28 mouse cellular contexts compared by ENCODE assay signal in genomic region chr5:123146357-123146756, GRCm38 (mm10). TPM values are rescaled to one million over a fixed set of nuclear protein-coding genes. Genes with fewer than 3 reads are reported as not detected.
A peak's percentile ranks its signal among the peaks of the same experiment; 100 is the strongest.
DNase-seq lines count a peak whose midpoint lies in the region; ATAC-seq and TF ChIP-seq lines count a peak whose summit lies in the region.
"Had no signal": no experiment of that assay in that cellular context is flagged by ENCODE, and none has a peak within 500 bp of the region (broad histone marks: within the 10 kb centered on the region; RNA-seq: fewer than 3 reads in every experiment).

No protein-coding gene starts in this region.

- no peak overlapping the region for H3K27ac ChIP-seq in embryonic facial prominence, embryonic 13.5 days
- H3K27ac ChIP-seq in embryonic facial prominence, embryonic 10.5 days (replicated peaks) = no peak overlapping the region
- no peak overlapping the region for H3K27ac ChIP-seq in hindbrain, embryonic 13.5 days
- H3K27ac ChIP-seq in hindbrain, postnatal 0 days = no peak overlapping the region
- H3K27ac ChIP-seq in midbrain, embryonic 13.5 days = no peak overlapping the region
- no peak overlapping the region for H3K27ac ChIP-seq in midbrain, embryonic 16.5 days (ENCODE audit: low read length)
- H3K27ac ChIP-seq in limb, embryonic 10.5 days = no peak overlapping the region
- H3K27ac ChIP-seq: heart, adult 2 months had no signal

- H3K9ac ChIP-seq in embryonic facial prominence, embryonic 13.5 days = peak overlapping the region; percentile 100
- H3K9ac ChIP-seq in hindbrain, embryonic 13.5 days = peak overlapping the region; percentile 19; the same call in 1 of the 2 replicates
- H3K9ac ChIP-seq in hindbrain, postnatal 0 days (replicated peaks; ENCODE audit: low read length) = no peak overlapping the region
- 0 out of 2 replicates have a peak overlapping the region, but pooled peaks have one; percentile 100 for H3K9ac ChIP-seq in midbrain, embryonic 13.5 days (replicated peaks)
- no peak overlapping the region for H3K9ac ChIP-seq in midbrain, embryonic 16.5 days (ENCODE audit: low read depth, low read length)
- H3K9ac ChIP-seq: lung, embryonic 14.5 days had no signal

- ATAC-seq in embryonic facial prominence, embryonic 13.5 days (ENCODE audit: insufficient number of reproducible peaks, insufficient read depth, low FRiP score, low TSS enrichment, low read depth) = no peak
- no peak for ATAC-seq in hindbrain, embryonic 13.5 days (ENCODE audit: low FRiP score)
- ATAC-seq in hindbrain, postnatal 0 days = no peak
- no peak for ATAC-seq in midbrain, embryonic 13.5 days
- ATAC-seq in midbrain, embryonic 16.5 days = no peak
- ATAC-seq: activated CD4-positive, CD25-positive, alpha-beta regulatory T cell, adult 4 months; CD4-positive, CD25-positive, alpha-beta regulatory T cell, adult 4 months; forebrain, embryonic 14.5 days had no signal

- TF ChIP-seq CTCF in hindbrain, postnatal 0 days (IDR thresholded peaks at IDR 0.05; ENCODE audit: low read depth) = no peak

- H3K4me1 ChIP-seq in embryonic facial prominence, embryonic 13.5 days = peaks cover 66% of the 10 kb centered on the region
- H3K4me1 ChIP-seq in embryonic facial prominence, embryonic 10.5 days = peaks cover 80% of the 10 kb centered on the region
- H3K4me1 ChIP-seq in hindbrain, embryonic 13.5 days (replicated peaks) = peaks cover 82% of the 10 kb centered on the region
- H3K4me1 ChIP-seq in hindbrain, postnatal 0 days (ENCODE audit: insufficient read depth, low read length) = peaks cover 27% of the 10 kb centered on the region
- H3K4me1 ChIP-seq in midbrain, embryonic 13.5 days (replicated peaks) = peaks cover 76% of the 10 kb centered on the region
- H3K4me1 ChIP-seq in midbrain, embryonic 16.5 days (ENCODE audit: control insufficient read depth, insufficient read depth, low read length) = peaks cover 59% of the 10 kb centered on the region
- peaks cover 71% of the 10 kb centered on the region for H3K4me1 ChIP-seq in limb, embryonic 10.5 days

- peak overlapping the region; percentile 99; the same call in 1 of the 2 replicates for H3K4me2 ChIP-seq in embryonic facial prominence, embryonic 13.5 days
- peak overlapping the region; percentile 100; the same call in 1 of the 2 replicates for H3K4me2 ChIP-seq in hindbrain, embryonic 13.5 days
- H3K4me2 ChIP-seq in hindbrain, postnatal 0 days (ENCODE audit: low read depth, low read length) = no peak overlapping the region
- H3K4me2 ChIP-seq in midbrain, embryonic 13.5 days (replicated peaks) = peak overlapping the region; percentile 100; the same call in 1 of the 2 replicates
- no peak overlapping the region for H3K4me2 ChIP-seq in midbrain, embryonic 16.5 days (ENCODE audit: low read length)

- H3K9me3 ChIP-seq in embryonic facial prominence, embryonic 13.5 days = no peaks in the 10 kb centered on the region
- no peaks in the 10 kb centered on the region for H3K9me3 ChIP-seq in embryonic facial prominence, embryonic 10.5 days
- H3K9me3 ChIP-seq in hindbrain, embryonic 13.5 days = no peaks in the 10 kb centered on the region
- no peaks in the 10 kb centered on the region for H3K9me3 ChIP-seq in hindbrain, postnatal 0 days (ENCODE audit: low read length)
- no peaks in the 10 kb centered on the region for H3K9me3 ChIP-seq in midbrain, embryonic 13.5 days
- no peaks in the 10 kb centered on the region for H3K9me3 ChIP-seq in midbrain, embryonic 16.5 days (replicated peaks; ENCODE audit: control insufficient read depth, low read length, poor library complexity, severe bottlenecking)
- no peaks in the 10 kb centered on the region for H3K9me3 ChIP-seq in limb, embryonic 10.5 days (replicated peaks)

- DNase-seq in embryonic facial prominence, embryonic 10.5 days (ENCODE audit: low spot score) = no peak
- no peak for DNase-seq in hindbrain, postnatal 0 days (ENCODE audit: low spot score)
- DNase-seq in limb, embryonic 10.5 days (ENCODE audit: low spot score) = no peak
- DNase-seq in right cerebral cortex, adult 2 months (ENCODE audit: low spot score in 2 of 2) = no peak
- DNase-seq: adrenal gland, postnatal 10 days; cerebellum, adult 9-11 months; embryo, embryonic 11 days; gastrocnemius, postnatal 14 days; heart, adult 2 months; heart, postnatal 10 days; kidney, adult 11 months; lung, embryonic 14.5 days; lung, postnatal 36 days; right cerebral cortex, postnatal 14 days; spleen, adult 18-20 months; thymus, postnatal 25 days had no signal

- no peaks in the 10 kb centered on the region for H3K27me3 ChIP-seq in embryonic facial prominence, embryonic 13.5 days
- H3K27me3 ChIP-seq in embryonic facial prominence, embryonic 10.5 days (replicated peaks; ENCODE audit: low read depth, poor library complexity, severe bottlenecking) = no peaks in the 10 kb centered on the region
- H3K27me3 ChIP-seq in hindbrain, embryonic 13.5 days = no peaks in the 10 kb centered on the region
- no peaks in the 10 kb centered on the region for H3K27me3 ChIP-seq in hindbrain, postnatal 0 days (ENCODE audit: insufficient read depth, low read length)
- H3K27me3 ChIP-seq in midbrain, embryonic 13.5 days = no peaks in the 10 kb centered on the region
- no peaks in the 10 kb centered on the region for H3K27me3 ChIP-seq in midbrain, embryonic 16.5 days (ENCODE audit: control insufficient read depth, insufficient read depth, low read depth, low read length)
- no peaks in the 10 kb centered on the region for H3K27me3 ChIP-seq in limb, embryonic 10.5 days (ENCODE audit: low read depth, poor library complexity, severe bottlenecking)

- peaks cover 51% of the 10 kb centered on the region for H3K36me3 ChIP-seq in embryonic facial prominence, embryonic 13.5 days
- H3K36me3 ChIP-seq in embryonic facial prominence, embryonic 10.5 days (replicated peaks) = peaks cover 71% of the 10 kb centered on the region
- H3K36me3 ChIP-seq in hindbrain, embryonic 13.5 days = peaks cover 32% of the 10 kb centered on the region
- peaks cover 26% of the 10 kb centered on the region; the same call in 1 of the 2 replicates for H3K36me3 ChIP-seq in hindbrain, postnatal 0 days (ENCODE audit: insufficient read depth, low read length)
- H3K36me3 ChIP-seq in midbrain, embryonic 13.5 days = peaks cover 44% of the 10 kb centered on the region
- peaks cover 11% of the 10 kb centered on the region for H3K36me3 ChIP-seq in midbrain, embryonic 16.5 days (ENCODE audit: control insufficient read depth, insufficient read depth, low read length)
- H3K36me3 ChIP-seq in limb, embryonic 10.5 days = peaks cover 73% of the 10 kb centered on the region

- WGBS in embryonic facial prominence, embryonic 13.5 days = 82% methylated on average over 11 of the region's 11 CpGs
- 88% methylated on average over 11 of the region's 11 CpGs for WGBS in embryonic facial prominence, embryonic 10.5 days
- WGBS in hindbrain, embryonic 13.5 days = 85% methylated on average over 11 of the region's 11 CpGs
- WGBS in hindbrain, postnatal 0 days = 77% methylated on average over 11 of the region's 11 CpGs
- WGBS in midbrain, embryonic 13.5 days = 84% methylated on average over 11 of the region's 11 CpGs
- WGBS in midbrain, embryonic 16.5 days = 81% methylated on average over 11 of the region's 11 CpGs
- 87% methylated on average over 11 of the region's 11 CpGs for WGBS in limb, embryonic 10.5 days

- H3K4me3 ChIP-seq in embryonic facial prominence, embryonic 13.5 days = no peak overlapping the region
- H3K4me3 ChIP-seq in embryonic facial prominence, embryonic 10.5 days = no peak overlapping the region
- peak overlapping the region; percentile 7; the same call in 1 of the 2 replicates for H3K4me3 ChIP-seq in hindbrain, embryonic 13.5 days
- no peak overlapping the region for H3K4me3 ChIP-seq in hindbrain, postnatal 0 days (ENCODE audit: low read length)
- H3K4me3 ChIP-seq in midbrain, embryonic 13.5 days (replicated peaks) = peak overlapping the region; percentile 96; the same call in 1 of the 2 replicates
- no peak overlapping the region for H3K4me3 ChIP-seq in midbrain, embryonic 16.5 days (ENCODE audit: low read depth, low read length)
- peak overlapping the region; percentile 99; the same call in 1 of the 2 replicates for H3K4me3 ChIP-seq in limb, embryonic 10.5 days
- H3K4me3 ChIP-seq: heart, adult 2 months had no signal

RNA-seq across cellular contexts. Expression of gene Setd1b, which starts 4.4 kb away (rescaled TPM):
- 12.3 and 13.0 TPM in 2 replicates for polyA plus RNA-seq in embryonic facial prominence, embryonic 13.5 days (2015; fragmentation: Nextera tagmentation; extraction: Ambion mirVana)
- 8.1 TPM in 2 replicates for polyA plus RNA-seq in embryonic facial prominence, embryonic 10.5 days (2016; fragmentation: Nextera tagmentation; extraction: Ambion mirVana)
- 12.9 and 13.1 TPM in 2 replicates for polyA plus RNA-seq in hindbrain, embryonic 13.5 days (2015; fragmentation: Nextera tagmentation; extraction: Ambion mirVana)
- total RNA-seq in hindbrain, postnatal 0 days (2014; rRNA removed) = 4.8 TPM in 2 replicates
- polyA plus RNA-seq in hindbrain, postnatal 0 days (2015; fragmentation: Nextera tagmentation; extraction: Ambion mirVana) = 7.1 and 7.2 TPM in 2 replicates
- polyA plus RNA-seq in midbrain, embryonic 13.5 days (2015; fragmentation: Nextera tagmentation; extraction: Ambion mirVana) = 13.3 and 14.1 TPM in 2 replicates
- 10.0 and 11.8 TPM in 2 replicates for polyA plus RNA-seq in midbrain, embryonic 16.5 days (2015; fragmentation: Nextera tagmentation; extraction: Ambion mirVana)
- 9.4 and 10.6 TPM in 2 replicates for polyA plus RNA-seq in limb, embryonic 10.5 days (2016; fragmentation: Nextera tagmentation; extraction: Ambion mirVana)

RNA-seq across cellular contexts. Expression of gene Rhof, which starts 13.9 kb away (rescaled TPM):
- polyA plus RNA-seq in embryonic facial prominence, embryonic 13.5 days (2015; fragmentation: Nextera tagmentation; extraction: Ambion mirVana) = 5.6 and 6.6 TPM in 2 replicates
- 1.2 and 2.2 TPM in 2 replicates for polyA plus RNA-seq in embryonic facial prominence, embryonic 10.5 days (2016; fragmentation: Nextera tagmentation; extraction: Ambion mirVana)
- 5.1 and 5.8 TPM in 2 replicates for polyA plus RNA-seq in hindbrain, embryonic 13.5 days (2015; fragmentation: Nextera tagmentation; extraction: Ambion mirVana)
- 43.5 and 44.4 TPM in 2 replicates for total RNA-seq in hindbrain, postnatal 0 days (2014; rRNA removed)
- polyA plus RNA-seq in hindbrain, postnatal 0 days (2015; fragmentation: Nextera tagmentation; extraction: Ambion mirVana) = 36.6 and 36.8 TPM in 2 replicates
- polyA plus RNA-seq in midbrain, embryonic 13.5 days (2015; fragmentation: Nextera tagmentation; extraction: Ambion mirVana) = 2.6 and 3.3 TPM in 2 replicates
- polyA plus RNA-seq in midbrain, embryonic 16.5 days (2015; fragmentation: Nextera tagmentation; extraction: Ambion mirVana) = 13.9 and 21.4 TPM in 2 replicates
- 1.8 and 2.0 TPM in 2 replicates for polyA plus RNA-seq in limb, embryonic 10.5 days (2016; fragmentation: Nextera tagmentation; extraction: Ambion mirVana)

RNA-seq across cellular contexts. Expression of gene Psmd9, which starts 22.9 kb away (rescaled TPM):
- polyA plus RNA-seq in embryonic facial prominence, embryonic 13.5 days (2015; fragmentation: Nextera tagmentation; extraction: Ambion mirVana) = 95.3 and 107 TPM in 2 replicates
- 79.1 and 89.3 TPM in 2 replicates for polyA plus RNA-seq in embryonic facial prominence, embryonic 10.5 days (2016; fragmentation: Nextera tagmentation; extraction: Ambion mirVana)
- 76.0 and 79.3 TPM in 2 replicates for polyA plus RNA-seq in hindbrain, embryonic 13.5 days (2015; fragmentation: Nextera tagmentation; extraction: Ambion mirVana)
- 28.5 and 30.8 TPM in 2 replicates for total RNA-seq in hindbrain, postnatal 0 days (2014; rRNA removed)
- 86.1 and 87.2 TPM in 2 replicates for polyA plus RNA-seq in hindbrain, postnatal 0 days (2015; fragmentation: Nextera tagmentation; extraction: Ambion mirVana)
- 72.2 and 74.0 TPM in 2 replicates for polyA plus RNA-seq in midbrain, embryonic 13.5 days (2015; fragmentation: Nextera tagmentation; extraction: Ambion mirVana)
- polyA plus RNA-seq in midbrain, embryonic 16.5 days (2015; fragmentation: Nextera tagmentation; extraction: Ambion mirVana) = 73.6 and 77.6 TPM in 2 replicates
- polyA plus RNA-seq in limb, embryonic 10.5 days (2016; fragmentation: Nextera tagmentation; extraction: Ambion mirVana) = 90.1 and 92.0 TPM in 2 replicates

RNA-seq across cellular contexts. Expression of gene Hpd, which starts 36.2 kb away (rescaled TPM):
- 0.65 TPM in 1 of 2 replicates, not detected in the other for polyA plus RNA-seq in embryonic facial prominence, embryonic 13.5 days (2015; fragmentation: Nextera tagmentation; extraction: Ambion mirVana)
- not detected in 2 replicates for polyA plus RNA-seq in embryonic facial prominence, embryonic 10.5 days (2016; fragmentation: Nextera tagmentation; extraction: Ambion mirVana)
- not detected in 2 replicates for polyA plus RNA-seq in hindbrain, embryonic 13.5 days (2015; fragmentation: Nextera tagmentation; extraction: Ambion mirVana)
- not detected in 2 replicates for total RNA-seq in hindbrain, postnatal 0 days (2014; rRNA removed)
- polyA plus RNA-seq in hindbrain, postnatal 0 days (2015; fragmentation: Nextera tagmentation; extraction: Ambion mirVana) = not detected in 2 replicates
- not detected in 2 replicates for polyA plus RNA-seq in midbrain, embryonic 13.5 days (2015; fragmentation: Nextera tagmentation; extraction: Ambion mirVana)
- polyA plus RNA-seq in midbrain, embryonic 16.5 days (2015; fragmentation: Nextera tagmentation; extraction: Ambion mirVana) = not detected in 2 replicates
- not detected in 2 replicates for polyA plus RNA-seq in limb, embryonic 10.5 days (2016; fragmentation: Nextera tagmentation; extraction: Ambion mirVana)
- total RNA-seq: ES-E14; gastrocnemius, postnatal 14 days; heart, adult 2 months; heart, postnatal 10 days; layer of hippocampus, postnatal 14 days; left cerebral cortex, postnatal 10 days had no signal
- polyA plus RNA-seq: activated CD4-positive, CD25-positive, alpha-beta regulatory T cell, adult 4 months; CD4-positive, CD25-positive, alpha-beta regulatory T cell, adult 4 months; forebrain, embryonic 14.5 days; limb, embryonic 14.5 days; lung, embryonic 14.5 days; neural tube, embryonic 11.5 days had no signal

Comparison
In these comparisons a context has a peak if more than half of its experiments do, and no peak if none do; other contexts are left out.
1. H3K4me2 ChIP-seq: peak in embryonic facial prominence, embryonic 13.5 days (single experiment), hindbrain, embryonic 13.5 days (single experiment) and midbrain, embryonic 13.5 days (single experiment); none in hindbrain, postnatal 0 days (single experiment) and midbrain, embryonic 16.5 days (single experiment).
2. H3K4me3 ChIP-seq: peak in hindbrain, embryonic 13.5 days (single experiment), midbrain, embryonic 13.5 days (single experiment) and limb, embryonic 10.5 days (single experiment); none in embryonic facial prominence, embryonic 13.5 days (single experiment), embryonic facial prominence, embryonic 10.5 days (single experiment), hindbrain, postnatal 0 days (single experiment) and midbrain, embryonic 16.5 days (single experiment).
3. H3K9ac ChIP-seq: peak in embryonic facial prominence, embryonic 13.5 days (single experiment), hindbrain, embryonic 13.5 days (single experiment) and midbrain, embryonic 13.5 days (single experiment); none in hindbrain, postnatal 0 days (single experiment) and midbrain, embryonic 16.5 days (single experiment).